Mouse (Mus musculus) adrenal gland, postnatal 4 days (tissue): ENCODE data around the gene Dcakd. TPM values are rescaled to one million over a fixed set of nuclear protein-coding genes. Genes with fewer than 3 reads are reported as not detected.

Experiments used
- DNase-seq, 2 experiments: peaks; one replicate each; pipeline ENCODE4 v3.0.0; 2021 to 2022; ENCODE audit warnings: low spot score in 2 of 2, mixed read lengths in 2 of 2
- total RNA-seq, 2 experiments: library from RNA; stranded (reverse); gene quantifications; 2 replicates each; pipeline ENCODE4 v1.2.3; 2021

Gene Dcakd
- total RNA-seq, 2 experiments from 2014 or later, result 114 to 126 TPM

DNA sequence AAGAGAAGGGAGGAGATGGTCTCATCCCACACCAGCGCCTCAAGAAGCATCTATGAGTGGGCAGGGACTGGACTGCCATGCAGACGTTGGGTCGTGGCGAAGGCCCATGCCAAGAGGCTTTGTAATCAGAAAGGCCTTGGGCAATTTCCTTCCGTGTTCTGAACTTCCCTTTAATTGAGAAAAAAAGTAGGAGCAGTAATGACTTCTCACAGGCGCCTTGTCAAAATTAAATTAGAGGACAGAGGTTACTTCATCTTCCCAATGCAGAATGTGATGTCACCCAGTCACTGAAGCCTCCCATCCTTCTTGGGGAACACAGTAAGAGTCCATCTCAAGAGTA is 21.2 kb downstream of the Dcakd start:
- no peak for DNase-seq

DNA sequence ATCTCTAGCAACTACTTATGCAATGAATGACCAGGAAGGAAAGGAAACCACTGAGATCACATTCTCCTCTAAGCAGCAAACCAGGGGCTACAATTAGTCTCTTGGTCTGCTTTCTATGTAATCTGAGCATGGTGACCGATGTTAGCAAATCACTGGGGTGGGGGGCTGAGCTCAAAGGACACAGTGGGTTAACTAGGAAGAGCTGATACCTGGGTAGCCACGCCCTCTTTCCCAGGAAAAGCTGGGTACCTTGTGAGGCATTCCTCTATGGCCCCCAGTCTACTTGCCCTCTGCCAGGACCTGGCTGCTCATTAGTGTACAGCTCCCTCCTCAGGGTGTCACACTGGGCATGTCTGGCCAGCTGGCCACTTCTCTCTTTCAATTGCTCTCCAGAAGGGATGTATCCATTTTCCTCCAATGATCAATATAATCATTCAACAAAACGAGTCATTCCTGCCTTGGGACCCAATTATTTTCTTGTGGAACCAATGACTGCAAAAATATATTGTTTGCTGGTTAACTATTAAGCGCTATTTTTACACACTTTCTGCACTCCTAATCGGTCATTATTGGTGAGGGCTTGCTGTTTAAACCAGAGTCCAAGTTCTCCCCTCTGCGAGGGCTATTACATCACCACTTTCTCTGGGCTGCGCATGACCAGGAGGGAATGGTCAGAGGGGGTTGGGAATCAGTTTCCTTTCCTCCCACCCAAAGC is 21.7 kb downstream of the Dcakd start:
- DNase-seq, result no peak

DNA sequence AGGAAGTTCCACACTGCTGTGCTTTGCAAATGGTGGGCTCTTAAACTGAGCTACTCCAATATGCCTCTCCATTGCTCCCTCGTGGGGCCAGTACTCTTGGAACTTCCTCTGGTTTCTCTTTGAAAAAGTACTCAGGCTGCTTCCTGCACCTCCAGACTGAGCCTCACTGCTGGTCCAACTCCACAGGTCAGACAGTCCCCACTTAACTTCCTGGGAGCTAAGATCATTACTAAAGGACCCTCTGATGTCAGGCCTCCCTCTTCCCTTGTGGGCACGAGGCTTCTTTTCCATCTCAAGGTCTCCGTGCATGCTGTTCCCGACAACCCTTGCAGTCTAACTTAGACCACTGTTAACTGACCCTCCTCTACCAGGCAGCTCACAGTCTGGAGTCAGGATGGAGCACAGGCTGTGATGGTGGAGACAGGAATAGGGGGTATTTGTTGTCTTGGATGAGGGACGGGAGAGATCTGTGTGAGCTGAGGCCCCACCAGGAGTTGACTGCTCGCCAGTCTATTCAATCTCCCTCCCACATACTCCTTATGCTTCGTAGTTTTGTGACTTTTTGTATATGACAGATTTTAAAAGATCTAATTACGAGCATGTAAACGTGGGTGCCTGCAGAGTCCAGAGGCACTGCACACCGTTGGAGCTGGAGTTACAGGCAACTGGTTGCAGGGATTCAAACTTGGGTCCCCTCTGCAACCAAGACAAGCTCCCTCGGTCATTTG is 22.7 kb downstream of the Dcakd start:
- DNase-seq, result no peak

DNA sequence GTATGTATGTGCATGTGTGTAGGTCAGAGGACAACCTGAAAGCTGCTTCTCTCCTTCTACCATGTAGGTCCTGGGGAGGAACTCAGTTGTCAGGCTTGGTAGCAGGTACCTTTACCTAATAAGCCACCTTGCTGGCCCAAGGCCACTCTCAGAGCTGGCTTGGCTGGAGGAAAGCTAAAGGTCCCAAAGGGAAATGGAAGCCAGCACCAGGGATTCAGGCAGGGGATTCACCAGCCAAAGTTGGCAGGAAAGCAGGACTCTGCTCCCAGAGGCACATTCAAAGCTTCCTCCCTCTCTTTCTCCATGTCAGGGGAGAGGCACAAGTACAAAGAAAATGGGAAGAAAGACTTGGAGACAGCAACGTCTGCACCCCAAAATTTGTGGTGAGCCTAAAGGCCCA is 23.3 kb downstream of the Dcakd start:
- DNase-seq, result no peak

DNA sequence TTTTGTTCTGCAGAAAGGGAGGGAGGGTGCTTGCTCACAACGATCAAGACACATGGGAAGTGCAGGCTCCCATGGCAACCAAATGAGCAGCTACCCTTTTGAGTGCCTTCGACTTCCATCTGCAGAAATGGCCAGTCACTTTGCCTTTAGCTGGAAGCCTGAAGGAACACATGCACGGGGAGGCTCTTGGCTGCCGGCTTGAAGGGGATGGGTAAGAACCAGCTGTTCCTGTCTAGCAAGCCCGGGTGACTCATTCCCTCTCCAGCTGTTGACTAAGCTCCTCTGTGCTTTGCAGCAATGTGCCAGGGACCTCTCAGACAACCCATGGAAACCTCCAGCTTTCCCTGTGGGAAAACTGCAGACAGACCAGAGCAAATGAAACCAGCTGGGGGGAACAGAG is 24.9 kb downstream of the Dcakd start:
- DNase-seq, result peak in 1 of 2 experiments; percentile 24

DNA sequence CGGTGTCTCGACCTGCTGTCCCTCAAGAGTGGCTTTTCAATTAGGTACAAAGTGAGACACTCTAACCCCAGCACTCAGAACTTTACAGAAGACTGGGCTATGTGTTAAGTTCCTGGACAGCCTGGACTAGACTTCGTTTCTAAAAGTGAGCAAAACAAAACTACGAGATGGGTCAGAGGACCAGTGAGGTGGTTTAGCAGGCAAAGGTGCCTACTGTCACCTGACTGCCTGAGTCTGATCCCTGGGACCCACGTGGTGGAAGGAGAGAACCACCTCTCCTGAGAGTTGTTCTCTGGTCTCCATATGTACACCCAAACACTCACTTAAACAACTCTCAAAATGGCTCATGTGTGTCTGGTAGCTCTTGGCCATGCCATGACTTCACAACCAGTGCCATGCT is 27.1 kb downstream of the Dcakd start:
- no peak for DNase-seq

DNA sequence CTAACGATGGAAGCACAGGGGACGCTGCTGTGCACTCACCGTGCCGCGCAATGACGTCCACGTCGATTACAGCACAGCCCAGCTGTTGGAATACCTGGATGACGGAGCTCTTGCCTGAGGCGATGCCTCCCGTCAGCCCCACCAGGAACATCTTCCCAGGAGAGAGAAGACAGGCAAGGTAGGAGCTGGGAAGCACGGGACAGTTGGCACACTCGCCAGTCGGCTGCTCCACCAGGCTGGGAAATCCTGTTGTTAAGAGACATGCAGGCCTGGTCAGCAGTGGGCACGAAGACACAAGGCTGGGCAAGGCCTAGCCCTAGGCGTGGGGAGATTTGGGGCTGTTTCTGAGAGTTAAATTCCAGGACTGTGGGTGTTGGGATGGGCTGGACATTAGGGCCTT is 28.0 kb downstream of the Dcakd start:
- no peak for DNase-seq

DNA sequence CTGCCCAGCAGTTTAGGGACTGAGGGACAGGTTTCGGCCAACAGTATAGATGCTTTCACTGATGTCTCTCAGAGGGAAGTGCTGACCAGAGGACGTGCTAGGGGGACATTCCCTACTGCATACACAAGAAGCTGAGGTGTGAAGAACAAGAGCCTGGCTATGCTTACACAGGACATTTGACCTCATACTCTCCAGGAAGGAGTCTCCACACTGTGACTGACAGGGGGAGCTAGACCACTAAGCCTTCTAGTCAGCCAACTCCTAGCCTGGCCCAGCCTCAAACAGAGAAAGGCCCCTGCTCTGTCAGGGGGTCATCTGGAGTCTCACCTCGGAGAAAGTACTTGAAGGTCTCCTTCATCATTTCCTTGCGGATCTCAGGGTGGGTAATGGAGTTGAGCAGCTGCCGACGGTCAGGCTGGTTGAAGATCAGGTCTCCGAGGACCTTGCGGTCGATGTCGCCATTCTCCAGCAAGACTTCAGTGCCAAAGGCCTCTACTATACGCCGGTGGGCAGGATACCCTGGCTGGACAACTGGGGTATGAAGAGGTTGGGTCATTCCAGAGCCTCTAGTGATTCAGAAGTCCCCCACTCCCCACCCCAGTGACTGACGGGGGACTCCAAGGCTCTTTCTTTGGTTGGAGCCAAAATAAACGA is 28.7 kb downstream of the Dcakd start:
- no peak for DNase-seq

DNA sequence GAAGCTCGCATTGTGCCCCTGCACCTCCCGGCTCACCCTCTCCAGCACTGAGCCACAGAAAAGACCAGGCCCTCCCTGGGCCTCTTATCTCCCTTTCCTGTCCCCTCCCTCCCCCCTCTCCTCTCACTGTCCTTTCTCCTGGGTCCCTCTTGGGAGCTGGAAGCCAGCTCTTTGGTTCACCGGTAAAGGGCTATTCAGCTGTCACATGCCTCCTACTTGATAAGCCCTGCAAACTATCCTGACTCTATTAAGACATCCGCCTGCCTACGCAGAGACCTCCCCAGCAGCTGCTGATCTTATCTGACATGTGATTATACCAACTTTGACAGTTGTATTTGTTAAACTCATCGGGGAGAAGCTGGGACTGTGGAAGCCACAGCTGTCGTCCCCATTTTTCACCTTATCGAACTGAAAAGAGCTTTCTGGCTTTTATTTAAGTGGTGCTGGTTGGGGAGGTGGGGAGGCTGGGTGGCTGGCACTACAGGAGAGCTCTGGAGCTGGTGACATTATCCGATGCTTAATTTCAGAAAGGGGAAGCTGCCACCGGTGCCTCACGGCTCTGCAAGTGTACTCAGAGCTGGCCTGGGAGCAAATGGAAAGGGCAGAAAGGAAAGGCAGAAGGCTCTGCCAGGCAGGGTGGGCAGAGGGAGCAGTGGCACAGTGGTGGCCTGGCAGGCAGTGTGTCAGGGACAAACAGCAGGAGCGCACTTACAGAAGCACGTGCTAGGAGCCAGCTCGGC is 29.4 kb downstream of the Dcakd start:
- no peak for DNase-seq

DNA sequence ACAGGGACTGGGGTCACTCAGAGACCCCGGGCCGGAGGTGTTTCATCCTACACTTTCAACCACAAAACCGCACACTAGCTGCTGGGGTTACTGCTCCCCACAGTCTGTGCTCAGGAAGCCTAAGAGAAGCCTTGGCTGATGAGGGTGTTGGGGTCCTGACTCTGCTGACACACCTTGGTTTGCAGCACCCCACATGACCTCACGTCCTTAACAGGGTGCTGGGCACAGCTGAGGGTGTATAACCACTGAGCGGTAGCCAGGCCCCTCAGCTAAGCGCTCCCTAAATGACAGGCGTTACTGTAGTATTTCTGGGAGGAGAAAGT is 29.9 kb downstream of the Dcakd start:
- no peak for DNase-seq

DNA sequence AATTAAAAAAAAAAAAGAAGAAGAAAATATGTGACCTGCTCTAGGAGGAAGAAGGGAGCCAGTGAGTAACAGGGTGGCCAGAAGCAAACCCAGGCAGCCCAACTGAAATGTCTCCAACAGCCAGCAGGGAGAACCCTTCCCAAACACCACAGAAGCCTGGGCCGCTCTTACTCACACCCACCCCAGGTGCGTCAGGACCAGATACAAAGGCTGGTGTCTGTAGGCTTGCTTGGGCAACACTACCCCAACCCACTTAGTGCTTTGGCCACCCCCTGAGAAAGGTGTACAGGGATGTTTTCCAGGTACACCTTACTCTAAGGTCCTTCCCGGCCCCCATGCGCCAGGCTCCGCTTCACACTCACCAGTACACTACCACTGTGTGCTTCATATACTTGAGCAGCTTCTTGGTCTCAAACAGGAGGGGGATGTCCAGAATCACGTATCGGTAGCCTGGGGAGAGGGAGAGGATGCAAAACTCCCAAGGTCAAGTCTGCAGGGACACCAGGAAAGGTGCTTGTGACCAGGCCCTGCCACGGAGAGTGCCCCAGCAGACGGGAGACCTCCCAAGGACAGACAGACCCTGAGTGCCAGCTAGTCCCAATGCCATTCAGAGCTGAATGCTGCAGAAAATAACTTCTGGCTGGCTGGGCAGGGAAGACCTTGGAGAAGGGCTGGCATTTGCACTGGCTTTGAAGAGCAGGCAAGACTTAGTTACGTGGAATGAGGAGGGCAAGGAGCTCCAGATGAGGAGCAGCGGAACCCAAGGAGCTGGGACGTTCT is 31.0 kb downstream of the Dcakd start:
- peak in 1 of 2 experiments; percentile 32 for DNase-seq

DNA sequence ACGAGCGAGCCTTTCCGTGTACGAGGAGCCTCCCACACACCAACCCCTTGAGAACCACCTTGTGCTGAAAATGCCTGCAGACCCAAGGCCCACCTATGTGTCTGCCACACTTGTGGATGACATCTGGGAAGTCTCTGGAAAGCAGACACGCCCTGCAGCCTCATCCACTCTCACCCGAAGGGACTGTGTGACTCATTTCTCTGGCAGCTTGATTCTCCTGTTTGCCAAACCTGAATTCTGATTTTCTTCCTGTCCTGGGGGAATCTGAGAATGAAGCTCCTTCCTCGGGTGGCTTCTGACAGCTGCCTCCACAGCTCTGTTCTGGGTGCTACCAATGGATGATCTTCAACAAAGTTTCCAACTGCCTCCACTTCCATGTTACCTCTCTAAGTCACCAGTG is 31.7 kb downstream of the Dcakd start:
- DNase-seq, result no peak

DNA sequence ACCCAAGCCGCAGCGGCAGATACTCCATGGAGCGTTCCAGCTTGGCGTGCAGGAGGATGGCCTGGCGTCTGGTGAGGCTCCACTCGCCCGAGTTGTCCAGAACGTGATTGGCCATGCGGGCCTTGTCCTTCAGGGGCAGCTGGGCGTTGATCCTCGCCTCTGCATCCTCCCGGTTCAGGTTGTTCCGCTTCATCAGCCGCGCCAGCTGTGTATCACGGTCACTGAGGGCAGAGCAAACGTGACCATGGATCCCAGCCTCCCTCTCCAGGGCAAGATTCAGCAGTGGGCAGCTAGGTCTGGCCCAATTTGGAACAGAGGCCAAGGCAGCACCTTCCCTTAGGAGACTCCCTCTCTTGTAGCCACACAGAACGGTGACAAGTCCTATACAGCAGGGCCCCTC is 33.2 kb downstream of the Dcakd start:
- no peak for DNase-seq

DNA sequence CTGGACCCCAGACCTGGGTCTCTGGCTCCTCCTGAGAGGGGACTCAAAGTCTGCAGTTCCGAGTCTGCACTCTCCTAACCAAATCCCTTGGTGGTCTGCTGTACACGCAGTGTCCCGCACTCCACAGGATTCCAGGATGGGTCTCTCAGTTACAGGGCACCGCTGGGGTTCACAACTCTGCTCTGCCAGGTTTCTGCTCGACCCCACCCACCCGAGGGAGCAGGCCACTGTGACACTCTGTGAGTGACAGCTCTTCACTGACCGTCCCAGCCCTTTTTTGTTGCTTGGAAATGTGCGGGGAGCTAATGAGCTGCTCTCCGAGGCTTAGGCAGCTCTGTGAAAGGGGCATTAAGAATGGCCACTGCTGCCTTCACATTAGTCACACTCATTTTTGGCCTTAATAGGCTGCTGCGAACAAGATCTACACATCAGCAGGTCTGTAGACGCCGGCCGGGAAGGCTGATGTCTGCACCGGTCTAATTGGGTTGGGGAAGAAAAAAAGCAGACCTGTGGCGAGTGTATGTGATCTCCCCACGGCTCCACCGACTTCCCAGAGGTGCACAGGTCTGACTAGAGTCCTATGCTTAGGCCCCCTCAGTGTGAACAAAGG is 34.6 kb downstream of the Dcakd start:
- DNase-seq, result no peak

DNA sequence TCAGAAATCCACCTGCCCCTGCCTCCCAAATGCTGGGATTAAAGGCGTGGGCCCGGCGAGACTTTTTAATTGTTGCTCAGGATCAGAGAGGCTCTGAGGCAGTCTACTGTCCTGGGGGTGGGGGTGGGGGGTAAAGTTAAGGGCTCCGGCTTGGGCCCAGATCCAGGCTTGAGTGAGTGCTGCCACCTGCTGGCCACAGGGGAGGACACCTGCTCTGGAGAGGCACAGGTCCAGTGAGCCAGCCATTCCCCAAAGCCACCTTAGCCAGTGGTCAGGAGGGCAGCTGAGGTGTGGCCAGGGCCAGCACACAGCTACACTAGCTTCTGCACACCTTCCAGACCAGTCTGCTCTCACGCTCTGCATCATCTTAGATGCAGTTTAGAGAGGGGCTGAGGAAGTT is 35.2 kb downstream of the Dcakd start:
- DNase-seq, result peak; percentile 53 to 70

DNA sequence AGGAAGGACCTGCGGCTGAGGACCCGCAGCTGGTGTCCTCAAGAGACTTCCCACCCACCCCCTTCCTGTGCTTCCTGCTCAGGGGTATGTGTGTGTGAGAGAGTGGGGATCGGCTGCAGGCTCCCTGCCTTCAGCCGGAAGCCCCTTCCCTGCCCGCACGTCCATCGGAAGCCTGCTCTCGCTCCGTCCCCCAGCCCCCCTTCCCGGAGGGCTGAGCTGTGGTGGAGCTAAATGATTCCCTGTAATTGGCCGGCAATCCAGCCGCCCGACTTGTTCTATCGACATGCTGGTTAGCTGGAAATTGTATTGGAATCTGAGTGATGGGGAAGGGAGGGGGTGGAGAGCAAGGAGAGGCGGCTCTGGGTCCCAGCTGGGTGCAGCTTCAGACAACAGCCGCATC is 36.5 kb downstream of the Dcakd start:
- DNase-seq, result no peak

DNA sequence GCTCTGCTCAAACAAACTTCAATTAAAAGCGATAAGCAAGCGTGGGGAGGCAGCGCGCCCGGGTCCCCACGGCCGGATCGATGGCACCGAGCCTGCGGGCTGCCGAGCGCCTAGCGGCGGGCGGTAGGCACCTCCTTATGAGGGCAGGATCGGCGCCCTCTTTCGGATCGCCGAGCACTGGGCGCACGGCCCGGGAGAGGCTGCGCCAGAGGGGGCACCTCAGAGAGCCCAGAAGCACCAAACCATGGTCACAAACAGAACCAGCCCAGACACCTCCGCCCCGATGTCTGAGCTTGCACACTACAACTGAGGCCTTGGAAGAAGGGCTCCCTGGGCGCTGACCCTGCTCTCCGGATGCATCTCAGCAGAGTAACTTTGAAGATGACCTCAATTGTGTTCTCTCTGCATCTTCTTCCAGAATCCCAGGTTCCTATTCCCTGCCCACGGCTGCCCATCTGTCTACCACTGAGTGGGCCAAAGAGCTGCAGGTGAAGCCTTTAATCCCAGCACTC is 37.9 kb downstream of the Dcakd start:
- peak in 1 of 2 experiments; percentile 28 for DNase-seq

DNA sequence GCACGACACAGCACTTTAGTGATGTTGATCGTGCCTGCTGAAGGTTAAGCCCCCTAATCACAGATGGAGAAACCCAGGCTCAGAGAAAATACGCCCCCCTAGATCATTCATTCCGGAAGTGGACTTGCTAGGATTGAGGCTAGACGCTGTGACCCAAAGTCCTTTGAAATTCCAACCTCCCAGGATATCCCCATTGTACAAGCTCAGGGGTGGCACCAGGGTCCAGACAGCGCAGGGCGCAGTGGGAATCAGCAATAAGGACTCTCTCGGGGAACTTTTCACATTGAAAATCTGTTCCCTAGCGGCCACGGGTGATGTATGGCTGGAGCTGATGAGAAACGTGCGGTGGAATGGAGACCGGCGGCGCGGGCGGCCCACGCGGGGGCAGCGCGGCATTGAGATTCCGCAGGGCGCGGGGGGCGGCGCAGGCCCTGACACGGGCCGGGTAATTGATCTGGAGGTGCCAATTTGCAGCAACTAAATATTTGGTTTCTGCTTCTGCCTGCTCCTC is 38.4 kb downstream of the Dcakd start:
- DNase-seq, result no peak

DNA sequence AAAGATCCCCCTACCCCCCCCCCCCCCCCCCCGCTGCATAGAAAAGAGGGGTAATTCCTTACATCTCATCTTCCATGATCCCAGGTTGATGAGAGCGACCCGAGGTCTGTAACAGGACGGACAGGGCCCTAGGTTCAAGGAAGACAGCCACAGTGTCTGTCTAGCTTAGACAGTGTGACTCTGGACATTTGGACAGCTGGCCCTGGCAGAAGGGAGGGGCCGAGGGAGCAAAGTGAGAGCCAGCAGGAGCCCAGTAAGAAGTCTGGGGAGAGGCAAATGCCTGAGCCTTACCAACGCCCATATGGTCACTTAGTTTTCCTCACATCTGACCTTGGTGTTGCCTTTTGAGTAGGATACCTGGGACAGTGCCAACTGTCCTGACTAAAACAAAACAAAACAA is 43.0 kb downstream of the Dcakd start:
- DNase-seq, result no peak

DNA sequence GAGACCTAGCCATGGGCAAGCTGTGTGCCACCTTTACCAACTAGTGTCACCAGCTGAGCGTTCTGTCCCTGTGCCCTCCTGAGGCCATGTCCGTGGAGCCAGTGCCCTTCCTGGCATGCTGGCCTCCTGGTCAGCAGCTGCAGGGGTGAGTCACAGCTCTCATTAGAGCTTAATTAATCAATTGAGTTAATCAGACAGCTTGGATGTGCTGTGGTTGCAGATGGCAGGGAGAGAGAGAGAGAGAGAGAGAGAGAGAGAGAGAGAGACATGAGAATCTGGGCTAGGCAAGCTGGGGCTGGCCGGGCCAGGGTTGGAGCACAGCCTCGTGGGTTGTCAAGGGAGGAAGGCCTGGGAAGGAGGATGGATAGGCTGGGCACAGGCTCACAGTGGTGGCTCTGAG is 43.5 kb downstream of the Dcakd start:
- no peak for DNase-seq
